Mouse (Mus musculus) small intestine, adult 2 months (tissue): Measurements from ENCODE around the gene Cdh23.

Experiments used
- CTCF ChIP-seq: fragments of 200-500 bp; IDR thresholded peaks from 2 replicates; pipeline ENCODE4 v1.5.1; 2012; ENCODE audit warnings: low read depth, mild to moderate bottlenecking, control low read depth, inconsistent platforms, low read length, moderate library complexity, mixed read lengths; ENCODE audit not compliant: insufficient replicate concordance, insufficient read length; ENCODE audit errors: extremely low read depth
- POLR2A ChIP-seq: fragments of 200-500 bp; IDR thresholded peaks from 2 replicates; pipeline ENCODE4 v1.6.1; 2012; ENCODE audit warnings: low read depth, mild to moderate bottlenecking, control low read depth, inconsistent platforms, low read length, moderate library complexity

- TF ChIP-seq CTCF (no peak), POLR2A (no peak)
Observed at GRCm38 (mm10) chr10:60732397-60732861, 36.1 kb upstream of the Cdh23 start.
